11 mouse cellular contexts compared by ENCODE assay signal in the genomic region with DNA sequence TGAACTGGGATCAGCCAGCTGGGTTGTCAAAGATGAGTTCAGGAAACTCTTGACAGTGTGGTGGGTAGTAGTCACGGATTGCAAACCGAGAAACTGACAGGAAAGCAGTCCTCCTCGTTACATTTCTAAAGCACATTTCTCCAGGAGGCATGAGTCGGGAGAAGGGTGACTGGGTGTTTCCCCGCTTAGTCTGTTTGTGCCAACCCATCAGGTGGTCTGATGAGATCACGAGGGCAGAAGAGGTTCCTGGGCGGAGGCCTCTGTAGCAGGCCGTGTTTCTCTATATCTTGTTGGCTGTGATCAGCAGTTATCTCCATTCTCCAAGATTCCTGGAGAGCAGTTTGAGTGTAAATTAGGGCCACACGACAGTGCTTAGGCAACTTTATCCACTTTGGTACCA. TPM values are rescaled to one million over a fixed set of nuclear protein-coding genes. Genes with fewer than 3 reads are reported as not detected.
A peak's percentile ranks its signal among the peaks of the same experiment; 100 is the strongest.
DNase-seq lines count a peak whose midpoint lies in the region; ATAC-seq and TF ChIP-seq lines count a peak whose summit lies in the region.
"Had no signal": no experiment of that assay in that cellular context is flagged by ENCODE, and none has a peak within 500 bp of the region (broad histone marks: within the 10 kb centered on the region; RNA-seq: fewer than 3 reads in every experiment).

No protein-coding gene starts in this region.

- H3K4me2 ChIP-seq in liver, embryonic 12.5 days: peak overlapping the region; percentile 12; the same call in 1 of the 2 replicates
- H3K4me2 ChIP-seq in stomach, postnatal 0 days (replicated peaks; ENCODE audit: low read depth): no peak overlapping the region
- H3K4me2 ChIP-seq: hindbrain, embryonic 14.5 days; lung, embryonic 15.5 days had no signal

- TF ChIP-seq EP300 in heart, adult 2 months (IDR thresholded peaks at IDR 0.05; ENCODE audit: insufficient read depth, low read depth, low read length): no peak
- no peak for TF ChIP-seq EP300 in stomach, postnatal 0 days (optimal IDR thresholded peaks at IDR 0.05)

- peaks cover 13% of the 10 kb centered on the region for H3K4me1 ChIP-seq in heart, adult 2 months (ENCODE audit: control insufficient read depth, insufficient read depth, low read length)
- peaks cover 96% of the 10 kb centered on the region for H3K4me1 ChIP-seq in megakaryocyte, embryonic 14.5 days
- peaks cover 23% of the 10 kb centered on the region for H3K4me1 ChIP-seq in liver, embryonic 12.5 days
- H3K4me1 ChIP-seq in stomach, postnatal 0 days (replicated peaks; ENCODE audit: control insufficient read depth, insufficient read depth): peaks cover 4% of the 10 kb centered on the region; the same call in 1 of the 2 replicates

- H3K9ac ChIP-seq in heart, adult 2 months (ENCODE audit: low read depth, low read length): peak overlapping the region; percentile 54; the same call in 1 of the 2 replicates
- H3K9ac ChIP-seq in liver, embryonic 12.5 days: no peak overlapping the region
- H3K9ac ChIP-seq in stomach, postnatal 0 days (ENCODE audit: low read length): peak overlapping the region; percentile 1; the same call in 1 of the 2 replicates
- H3K9ac ChIP-seq: hindbrain, embryonic 14.5 days; lung, embryonic 15.5 days had no signal

- peaks cover 1% of the 10 kb centered on the region; the same call in 1 of the 2 replicates for H3K79me2 ChIP-seq in heart, adult 2 months (replicated peaks; ENCODE audit: control insufficient read depth, insufficient read depth, low read length)

- no peaks in the 10 kb centered on the region for H3K9me3 ChIP-seq in megakaryocyte, embryonic 14.5 days
- no peaks in the 10 kb centered on the region for H3K9me3 ChIP-seq in liver, embryonic 12.5 days (replicated peaks)
- H3K9me3 ChIP-seq in stomach, postnatal 0 days (ENCODE audit: control insufficient read depth, low read length): no peaks in the 10 kb centered on the region
- H3K9me3 ChIP-seq: lung, embryonic 15.5 days had no signal

- H3K36me3 ChIP-seq in heart, adult 2 months (ENCODE audit: control insufficient read depth, insufficient read depth, low read length): peaks cover 9% of the 10 kb centered on the region
- peaks cover 97% of the 10 kb centered on the region for H3K36me3 ChIP-seq in megakaryocyte, embryonic 14.5 days (replicated peaks; ENCODE audit: low read length)
- H3K36me3 ChIP-seq in liver, embryonic 12.5 days: no peaks in the 10 kb centered on the region; the same call in 1 of the 2 replicates
- no peaks in the 10 kb centered on the region for H3K36me3 ChIP-seq in stomach, postnatal 0 days (ENCODE audit: control insufficient read depth, insufficient read depth, low read length)
- H3K36me3 ChIP-seq: lung, embryonic 15.5 days had no signal

- no peak for DNase-seq in heart, adult 2 months
- DNase-seq in heart, postnatal 14 days: no peak
- DNase-seq in stomach, postnatal 0 days (ENCODE audit: low spot score): no peak
- DNase-seq in kidney, postnatal 14 days: no peak
- no peak for DNase-seq in thymus, postnatal 0 days (ENCODE audit: low spot score)
- DNase-seq: cerebellum, adult 9-11 months had no signal

- intact Hi-C loops in heart, adult 2 months (cut with DNase I): no loop called here
- intact Hi-C loops in heart, postnatal 14 days (cut with DNase I): no loop called here

- peak overlapping the region; percentile 86 for H3K27ac ChIP-seq in heart, adult 2 months
- no peak overlapping the region for H3K27ac ChIP-seq in liver, embryonic 12.5 days
- peak overlapping the region; percentile 81 for H3K27ac ChIP-seq in stomach, postnatal 0 days (replicated peaks)
- H3K27ac ChIP-seq: hindbrain, embryonic 14.5 days; lung, embryonic 15.5 days had no signal

- TF ChIP-seq POLR2A in heart, adult 2 months (IDR thresholded peaks at IDR 0.05; ENCODE audit: insufficient read depth, low read depth, low read length): no peak

- no peak for TF ChIP-seq CTCF in heart, adult 2 months (IDR thresholded peaks at IDR 0.05)
- no peak for TF ChIP-seq CTCF in stomach, postnatal 0 days (IDR thresholded peaks at IDR 0.05; ENCODE audit: low read depth)

- ATAC-seq in megakaryocyte, adult 5-6 weeks (ENCODE audit: poor library complexity, severe bottlenecking): no peak
- ATAC-seq in liver, embryonic 12.5 days: peak; percentile 87
- ATAC-seq in stomach, postnatal 0 days (ENCODE audit: low FRiP score, low TSS enrichment): no peak

- WGBS in heart, adult 2 months: 56% methylated on average over 9 of the region's 9 CpGs
- WGBS in liver, embryonic 12.5 days (ENCODE audit: insufficient replicate concordance): 27% methylated on average over 9 of the region's 9 CpGs
- 62% methylated on average over 9 of the region's 9 CpGs for WGBS in stomach, postnatal 0 days

- H3K4me3 ChIP-seq in heart, adult 2 months: no peak overlapping the region
- H3K4me3 ChIP-seq in megakaryocyte, embryonic 14.5 days (replicated peaks): peak overlapping the region; percentile 88
- no peak overlapping the region for H3K4me3 ChIP-seq in liver, embryonic 12.5 days
- H3K4me3 ChIP-seq in stomach, postnatal 0 days (ENCODE audit: low read depth, low read length): no peak overlapping the region
- H3K4me3 ChIP-seq: lung, embryonic 15.5 days had no signal

- H3K27me3 ChIP-seq in heart, adult 2 months (ENCODE audit: control insufficient read depth, insufficient read depth, low read length): no peaks in the 10 kb centered on the region
- no peaks in the 10 kb centered on the region for H3K27me3 ChIP-seq in megakaryocyte, embryonic 14.5 days (replicated peaks)
- H3K27me3 ChIP-seq in liver, embryonic 12.5 days (replicated peaks): no peaks in the 10 kb centered on the region
- H3K27me3 ChIP-seq in stomach, postnatal 0 days (ENCODE audit: control insufficient read depth, insufficient read depth, low read length): no peaks in the 10 kb centered on the region
- H3K27me3 ChIP-seq: lung, embryonic 15.5 days had no signal

RNA-seq across cellular contexts. Expression of gene 1700056E22Rik, which starts 8.6 kb away (rescaled TPM):
- total RNA-seq in heart, adult 2 months (2021): under 1 TPM; 0.25 to 0.84 TPM
- 0.44 and 1.5 TPM in 2 replicates for polyA plus RNA-seq in heart, adult 2 months (2012; rRNA removed)
- under 1 TPM; 0.68 to 0.74 TPM for total RNA-seq in heart, postnatal 14 days (2021)
- 19.8 and 52.4 TPM in 2 replicates for polyA plus RNA-seq in megakaryocyte, embryonic 14.5 days (2012; ENCODE audit: insufficient read depth, low replicate concordance)
- total RNA-seq in megakaryocyte, adult 5-6 weeks (2015): 0.98 and 2.9 TPM in 2 replicates
- total RNA-seq in megakaryocyte, adult 5-6 weeks (2017): 3.0 and 4.6 TPM in 2 replicates
- polyA plus RNA-seq in liver, embryonic 12.5 days (2016; fragmentation: Nextera tagmentation; extraction: Ambion mirVana): 0.85 and 0.98 TPM in 2 replicates
- polyA plus RNA-seq in stomach, postnatal 0 days (2015; fragmentation: Nextera tagmentation; extraction: Ambion mirVana): 1.6 and 2.6 TPM in 2 replicates
- polyA plus RNA-seq in thymus, postnatal 0 days (2015; fragmentation: Nextera tagmentation; extraction: Ambion mirVana): 6.2 and 8.7 TPM in 2 replicates

RNA-seq across cellular contexts. Expression of gene Dusp10, which starts 29.6 kb away (rescaled TPM):
- total RNA-seq in heart, adult 2 months (2021): 1 to 10 TPM; 5.0 to 7.9 TPM
- 14.1 and 16.3 TPM in 2 replicates for polyA plus RNA-seq in heart, adult 2 months (2012; rRNA removed)
- 1 to 10 TPM; 6.9 to 7.2 TPM for total RNA-seq in heart, postnatal 14 days (2021)
- 3.1 and 14.8 TPM in 2 replicates for polyA plus RNA-seq in megakaryocyte, embryonic 14.5 days (2012; ENCODE audit: insufficient read depth, low replicate concordance)
- 5.3 and 7.5 TPM in 2 replicates for total RNA-seq in megakaryocyte, adult 5-6 weeks (2015)
- 4.3 and 7.4 TPM in 2 replicates for total RNA-seq in megakaryocyte, adult 5-6 weeks (2017)
- polyA plus RNA-seq in liver, embryonic 12.5 days (2016; fragmentation: Nextera tagmentation; extraction: Ambion mirVana): 3.8 and 4.1 TPM in 2 replicates
- polyA plus RNA-seq in stomach, postnatal 0 days (2015; fragmentation: Nextera tagmentation; extraction: Ambion mirVana): 4.2 and 6.5 TPM in 2 replicates
- 91.6 and 101 TPM in 2 replicates for polyA plus RNA-seq in thymus, postnatal 0 days (2015; fragmentation: Nextera tagmentation; extraction: Ambion mirVana)
